Mouse (Mus musculus) spleen, adult 2 months (tissue): Measurements from ENCODE around the gene Shf.

ENCODE experiments used
- CTCF ChIP-seq: fragments of 200-500 bp; IDR thresholded peaks from 2 replicates; pipeline ENCODE4 v1.5.1; 2011; ENCODE audit warnings: mild to moderate bottlenecking, inconsistent platforms; ENCODE audit not compliant: insufficient read depth, insufficient read length, insufficient replicate concordance; ENCODE audit errors: extremely low read depth
- POLR2A ChIP-seq: fragments of 200-500 bp; IDR thresholded peaks from 2 replicates; pipeline ENCODE4 v1.6.1; 2011; ENCODE audit warnings: low read depth, low read length, inconsistent platforms

DNA sequence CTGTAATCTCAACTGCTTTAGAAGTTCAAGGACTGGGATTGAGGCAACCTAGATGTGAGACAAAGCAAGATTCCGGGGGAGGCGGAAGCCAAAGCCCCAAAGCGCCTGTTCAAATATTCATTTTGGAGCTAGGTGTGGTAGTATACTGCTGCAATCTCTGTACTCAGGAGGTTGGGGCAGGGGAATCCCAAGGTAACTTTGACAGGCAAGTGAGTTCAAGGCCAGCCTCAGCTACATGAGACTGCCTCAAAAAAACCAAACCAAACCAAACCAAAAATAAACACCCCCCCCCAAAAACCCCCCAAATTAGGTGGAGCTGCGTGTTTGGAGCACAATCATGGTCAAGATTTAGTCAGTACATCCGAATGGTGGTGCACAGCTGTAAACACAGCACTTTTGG, 5.0 kb upstream of the Shf start:
- no peak for TF ChIP-seq POLR2A
- TF ChIP-seq CTCF, result no peak
